Mouse (Mus musculus): ENCODE measurements around the gene Tec.

- TF ChIP-seq CTCF (IDR thresholded peaks at IDR 0.05; ENCODE audit: borderline replicate concordance, extremely low read depth, insufficient read depth, insufficient read length) = no peak
- no peak for TF ChIP-seq POLR2A (IDR thresholded peaks at IDR 0.05; ENCODE audit: borderline replicate concordance, extremely low read depth, insufficient read depth, insufficient read length, poor library complexity, severe bottlenecking)
Measured at GRCm38 (mm10) chr5:72748659-72749265, 119.5 kb downstream of the Tec start.
